Mouse (Mus musculus): Measurements from ENCODE around the gene Ppfia4. TPM values are rescaled to one million over a fixed set of nuclear protein-coding genes. Genes with fewer than 3 reads are reported as not detected.
A peak's percentile ranks its signal among the peaks of the same experiment; 100 is the strongest.

Ppfia4 gene
- total and polyA plus RNA-seq, 2 experiments: 0.46 to 1.4 TPM

DNA sequence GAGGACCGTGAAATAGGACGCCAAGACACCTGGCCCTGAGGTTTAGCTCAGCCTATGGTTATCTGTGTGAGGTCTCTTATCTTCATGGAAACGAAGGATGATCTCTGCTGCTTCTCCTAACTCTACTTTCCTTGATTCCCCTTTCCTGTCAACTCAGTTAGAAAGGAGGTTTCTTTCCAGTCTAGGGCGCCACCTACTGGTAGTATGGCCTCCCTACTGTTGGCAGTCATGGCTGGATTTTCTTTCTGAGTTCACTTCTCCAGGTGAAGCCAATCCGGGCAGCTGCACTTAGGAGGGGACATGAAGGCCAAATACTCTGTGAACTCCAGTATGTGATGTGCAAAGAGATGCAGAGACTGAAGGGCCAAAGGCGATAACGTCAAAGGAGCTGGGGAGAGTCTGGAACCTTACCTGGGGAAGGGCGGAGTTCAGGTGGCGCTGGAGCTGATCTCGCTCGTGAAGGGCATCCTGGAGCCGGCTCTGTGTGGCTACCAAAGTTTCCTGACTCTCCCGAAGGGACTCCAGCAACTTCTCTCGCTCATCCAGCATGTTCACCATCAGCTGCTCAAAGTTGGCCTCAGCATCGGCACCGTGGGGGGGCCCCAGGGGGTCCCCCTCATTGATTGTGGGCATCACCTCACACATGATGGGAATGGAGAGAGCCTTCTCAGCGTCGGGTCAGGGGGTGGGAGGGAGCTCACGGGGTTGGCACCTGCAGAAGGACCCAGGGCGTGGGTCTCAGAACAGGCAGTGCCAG lies 671 bp downstream of the Ppfia4 start:
- peak; percentile 44 for DNase-seq (ENCODE audit: extremely low read depth, low read depth, low spot score)
- H3K9ac ChIP-seq (ENCODE audit: low read depth, low read length): no peak overlapping the region
- H3K27ac ChIP-seq (replicated peaks; ENCODE audit: insufficient read depth, low read depth, low read length): no peak overlapping the region
- TF ChIP-seq POLR2A (IDR thresholded peaks at IDR 0.05; ENCODE audit: extremely low read depth, insufficient read depth, low read length): no peak
- peak; percentile 72 for TF ChIP-seq CTCF (IDR thresholded peaks at IDR 0.05; ENCODE audit: low read depth, low read length)
- no peaks in the 10 kb centered on the region for H3K79me2 ChIP-seq (ENCODE audit: control insufficient read depth, insufficient read depth, low read length)
- no peaks in the 10 kb centered on the region for H3K4me1 ChIP-seq (ENCODE audit: control insufficient read depth, insufficient read depth, low read length)
- H3K36me3 ChIP-seq (ENCODE audit: control insufficient read depth, insufficient read depth, low read length): no peaks in the 10 kb centered on the region
- H3K4me3 ChIP-seq (ENCODE audit: insufficient read depth, low read depth, low read length): no peak overlapping the region
- 45% methylated on average over 20 of the region's 20 CpGs for WGBS
- H3K27me3 ChIP-seq (ENCODE audit: control insufficient read depth, insufficient read depth, low read length): no peaks in the 10 kb centered on the region

DNA sequence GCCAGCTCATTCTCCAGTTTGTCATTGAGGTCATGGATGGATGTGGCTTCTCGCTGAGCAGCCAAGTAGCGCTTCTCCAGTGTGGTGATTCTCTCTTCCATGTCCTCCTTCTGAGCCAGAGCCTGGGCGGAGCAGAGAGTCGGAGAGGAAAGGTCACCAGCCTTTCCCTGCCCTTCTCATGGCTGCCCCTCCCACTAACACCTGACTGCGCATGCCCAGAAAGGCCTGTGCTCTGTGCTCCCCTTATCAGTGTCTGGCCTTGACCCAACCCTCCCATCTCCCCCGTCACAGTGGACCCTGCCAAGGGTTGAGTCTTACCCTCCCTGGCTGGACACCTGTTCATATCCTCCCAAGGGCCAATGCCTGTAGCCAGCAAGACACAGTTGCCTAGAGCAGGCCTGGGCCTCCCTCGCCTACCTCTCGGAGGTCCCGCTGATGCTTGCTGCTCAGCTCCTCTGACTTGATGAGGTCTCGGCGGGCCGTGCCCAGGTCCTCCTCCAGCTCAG lies 5.8 kb downstream of the Ppfia4 start:
- Histone ChIP-seq H3K79me2 (ENCODE audit: control insufficient read depth, insufficient read depth, low read length) (no peaks in the 10 kb centered on the region), H3K27me3 (ENCODE audit: control insufficient read depth, insufficient read depth, low read length) (no peaks in the 10 kb centered on the region), H3K4me1 (ENCODE audit: control insufficient read depth, insufficient read depth, low read length) (no peaks in the 10 kb centered on the region), H3K36me3 (ENCODE audit: control insufficient read depth, insufficient read depth, low read length) (no peaks in the 10 kb centered on the region), H3K27ac (replicated peaks; ENCODE audit: insufficient read depth, low read depth, low read length) (no peak overlapping the region), H3K9ac (ENCODE audit: low read depth, low read length) (no peak overlapping the region), H3K4me3 (ENCODE audit: insufficient read depth, low read depth, low read length) (no peak overlapping the region)
- 85% methylated on average over 12 of the region's 12 CpGs for WGBS
- no peak for DNase-seq (ENCODE audit: extremely low read depth, low read depth, low spot score)
- TF ChIP-seq CTCF (IDR thresholded peaks at IDR 0.05; ENCODE audit: low read depth, low read length) (no peak), POLR2A (IDR thresholded peaks at IDR 0.05; ENCODE audit: extremely low read depth, insufficient read depth, low read length) (no peak)

DNA sequence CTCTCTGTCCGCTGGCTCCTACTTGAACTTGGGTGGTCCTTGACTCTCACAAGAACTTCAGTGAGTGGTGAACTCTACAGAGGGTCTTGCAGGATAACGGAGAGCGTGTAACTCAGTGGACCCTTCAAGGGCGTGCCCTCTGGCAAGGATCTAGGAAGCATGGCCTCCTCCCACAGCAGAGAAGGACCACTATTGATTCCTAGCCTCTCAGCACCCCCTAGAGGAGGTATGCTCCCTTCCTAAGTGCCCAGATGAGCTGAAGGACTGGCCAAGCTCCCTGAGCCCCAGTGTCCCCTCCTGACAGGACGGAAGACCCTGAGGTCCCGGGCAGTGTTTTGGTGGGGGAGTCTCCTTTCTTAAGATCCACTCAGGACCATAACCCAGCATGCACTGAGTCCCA lies 10.1 kb downstream of the Ppfia4 start:
- TF ChIP-seq POLR2A (IDR thresholded peaks at IDR 0.05; ENCODE audit: extremely low read depth, insufficient read depth, low read length) (no peak), CTCF (IDR thresholded peaks at IDR 0.05; ENCODE audit: low read depth, low read length) (peak; percentile 43)
- Histone ChIP-seq H3K4me1 (ENCODE audit: control insufficient read depth, insufficient read depth, low read length) (no peaks in the 10 kb centered on the region), H3K36me3 (ENCODE audit: control insufficient read depth, insufficient read depth, low read length) (no peaks in the 10 kb centered on the region), H3K27me3 (ENCODE audit: control insufficient read depth, insufficient read depth, low read length) (no peaks in the 10 kb centered on the region), H3K27ac (replicated peaks; ENCODE audit: insufficient read depth, low read depth, low read length) (no peak overlapping the region), H3K79me2 (ENCODE audit: control insufficient read depth, insufficient read depth, low read length) (no peaks in the 10 kb centered on the region), H3K4me3 (ENCODE audit: insufficient read depth, low read depth, low read length) (no peak overlapping the region), H3K9ac (ENCODE audit: low read depth, low read length) (no peak overlapping the region)
- no peak for DNase-seq (ENCODE audit: extremely low read depth, low read depth, low spot score)
- 81% methylated on average over 6 of the region's 6 CpGs for WGBS

DNA sequence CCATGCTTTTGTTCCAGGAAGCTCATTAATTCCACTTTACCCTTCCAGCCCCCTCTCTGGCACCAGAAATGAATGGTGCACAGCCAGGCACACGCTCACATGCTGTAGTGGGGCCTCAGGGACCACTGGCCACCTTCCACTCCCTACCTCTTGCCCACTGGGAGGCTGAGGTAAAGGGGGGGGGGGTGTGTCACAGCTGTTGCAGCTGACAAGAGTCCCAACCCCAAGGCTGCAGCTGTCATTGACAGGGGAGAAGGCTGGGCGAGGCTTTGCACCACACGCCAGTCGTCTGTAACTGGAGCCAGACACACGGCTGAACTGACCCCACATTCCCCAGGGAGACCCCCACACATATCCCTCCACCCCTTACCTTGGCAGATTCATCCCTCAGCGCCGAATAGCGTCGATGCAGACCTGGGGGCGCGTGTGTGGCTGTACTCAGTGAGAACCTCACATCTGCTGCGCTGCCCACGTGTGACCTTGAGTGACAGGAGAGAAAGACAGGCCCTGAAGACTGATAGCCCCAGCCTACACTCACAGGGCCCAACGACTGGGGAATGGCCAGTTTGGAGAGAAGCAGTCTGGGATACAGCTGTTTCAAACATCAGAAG lies 11.9 kb downstream of the Ppfia4 start:
- H3K4me1 ChIP-seq (ENCODE audit: control insufficient read depth, insufficient read depth, low read length): no peaks in the 10 kb centered on the region
- H3K4me3 ChIP-seq (ENCODE audit: insufficient read depth, low read depth, low read length): no peak overlapping the region
- no peak overlapping the region for H3K27ac ChIP-seq (replicated peaks; ENCODE audit: insufficient read depth, low read depth, low read length)
- no peak for DNase-seq (ENCODE audit: extremely low read depth, low read depth, low spot score)
- 76% methylated on average over 14 of the region's 14 CpGs for WGBS
- H3K27me3 ChIP-seq (ENCODE audit: control insufficient read depth, insufficient read depth, low read length): no peaks in the 10 kb centered on the region
- no peak overlapping the region for H3K9ac ChIP-seq (ENCODE audit: low read depth, low read length)
- no peaks in the 10 kb centered on the region for H3K79me2 ChIP-seq (ENCODE audit: control insufficient read depth, insufficient read depth, low read length)
- H3K36me3 ChIP-seq (ENCODE audit: control insufficient read depth, insufficient read depth, low read length): no peaks in the 10 kb centered on the region
- TF ChIP-seq POLR2A (IDR thresholded peaks at IDR 0.05; ENCODE audit: extremely low read depth, insufficient read depth, low read length) (no peak), CTCF (IDR thresholded peaks at IDR 0.05; ENCODE audit: low read depth, low read length) (no peak)

DNA sequence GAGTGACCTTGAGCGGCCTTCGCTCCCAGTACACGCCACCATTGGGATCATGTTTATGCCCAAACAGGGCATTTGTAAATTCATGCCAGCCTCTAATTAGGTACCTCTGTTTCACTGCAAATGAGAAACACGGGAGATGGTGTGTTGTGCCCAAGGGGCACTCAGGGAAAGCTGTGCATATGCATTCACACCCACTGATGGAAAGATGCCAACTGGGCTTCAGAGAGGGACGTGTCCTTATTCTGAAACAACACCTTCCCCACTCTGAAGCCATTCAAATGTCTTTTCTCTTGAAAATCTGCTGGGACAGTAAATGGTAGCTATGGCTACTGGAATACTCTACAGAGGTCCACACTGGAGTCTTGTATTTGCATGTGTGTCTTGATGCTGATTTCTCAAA lies 14.5 kb downstream of the Ppfia4 start:
- no peaks in the 10 kb centered on the region for H3K36me3 ChIP-seq (ENCODE audit: control insufficient read depth, insufficient read depth, low read length)
- WGBS: 86% methylated on average over 5 of the region's 5 CpGs
- no peaks in the 10 kb centered on the region for H3K27me3 ChIP-seq (ENCODE audit: control insufficient read depth, insufficient read depth, low read length)
- TF ChIP-seq CTCF (IDR thresholded peaks at IDR 0.05; ENCODE audit: low read depth, low read length) (no peak), POLR2A (IDR thresholded peaks at IDR 0.05; ENCODE audit: extremely low read depth, insufficient read depth, low read length) (no peak)
- no peak overlapping the region for H3K9ac ChIP-seq (ENCODE audit: low read depth, low read length)
- no peak for DNase-seq (ENCODE audit: extremely low read depth, low read depth, low spot score)
- no peaks in the 10 kb centered on the region for H3K79me2 ChIP-seq (ENCODE audit: control insufficient read depth, insufficient read depth, low read length)
- H3K4me3 ChIP-seq (ENCODE audit: insufficient read depth, low read depth, low read length): no peak overlapping the region
- H3K4me1 ChIP-seq (ENCODE audit: control insufficient read depth, insufficient read depth, low read length): no peaks in the 10 kb centered on the region
- no peak overlapping the region for H3K27ac ChIP-seq (replicated peaks; ENCODE audit: insufficient read depth, low read depth, low read length)

DNA sequence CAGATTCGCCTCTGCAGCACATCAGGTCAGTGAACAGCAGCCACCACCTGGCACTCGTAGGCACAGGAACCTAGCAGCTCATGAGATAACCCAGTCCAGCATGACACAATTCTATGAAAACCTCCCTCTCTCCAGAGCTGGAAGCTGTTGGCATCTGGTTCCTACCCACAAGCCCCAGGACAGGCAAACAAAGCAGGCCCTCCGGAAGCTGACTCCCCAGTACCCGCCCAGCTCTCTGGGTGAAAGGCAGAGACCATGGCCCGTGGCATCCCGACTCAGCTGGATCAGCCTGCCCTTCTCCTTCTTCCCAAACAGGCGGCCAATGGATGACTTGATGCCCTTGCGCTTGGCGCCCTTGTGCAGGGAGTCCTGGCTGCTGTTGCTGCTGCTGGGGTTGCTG lies 16.4 kb downstream of the Ppfia4 start:
- 88% methylated on average over 9 of the region's 9 CpGs for WGBS
- no peaks in the 10 kb centered on the region for H3K4me1 ChIP-seq (ENCODE audit: control insufficient read depth, insufficient read depth, low read length)
- H3K36me3 ChIP-seq (ENCODE audit: control insufficient read depth, insufficient read depth, low read length): no peaks in the 10 kb centered on the region
- no peak overlapping the region for H3K4me3 ChIP-seq (ENCODE audit: insufficient read depth, low read depth, low read length)
- no peak for DNase-seq (ENCODE audit: extremely low read depth, low read depth, low spot score)
- no peaks in the 10 kb centered on the region for H3K27me3 ChIP-seq (ENCODE audit: control insufficient read depth, insufficient read depth, low read length)
- H3K9ac ChIP-seq (ENCODE audit: low read depth, low read length): no peak overlapping the region
- no peak overlapping the region for H3K27ac ChIP-seq (replicated peaks; ENCODE audit: insufficient read depth, low read depth, low read length)
- TF ChIP-seq CTCF (IDR thresholded peaks at IDR 0.05; ENCODE audit: low read depth, low read length) (no peak), POLR2A (IDR thresholded peaks at IDR 0.05; ENCODE audit: extremely low read depth, insufficient read depth, low read length) (no peak)
- no peaks in the 10 kb centered on the region for H3K79me2 ChIP-seq (ENCODE audit: control insufficient read depth, insufficient read depth, low read length)

Data from liver, adult 2 months (tissue).